Mouse (Mus musculus): ENCODE results near the gene Odf3b. TPM values are rescaled to one million over a fixed set of nuclear protein-coding genes. Genes with fewer than 3 reads are reported as not detected.

The Odf3b gene
- total RNA-seq, 1 experiment, result not detected

- Histone ChIP-seq H3K9ac (ENCODE audit: insufficient read depth, low read depth, low read length, poor library complexity, severe bottlenecking) (no peak overlapping the region), H3K4me1 (ENCODE audit: control insufficient read depth in 2 of 2, insufficient read depth in 2 of 2, low read length in 2 of 2, poor library complexity in 1 of 2) (0 out of 4 replicates have a peak, but pooled peaks cover 0 to 4% of the 10 kb centered on the region in 2 experiments), H3K36me3 (ENCODE audit: control insufficient read depth, insufficient read depth, low read length, poor library complexity, severe bottlenecking) (no peaks in the 10 kb centered on the region), H3K27ac (ENCODE audit: insufficient read depth, low read depth, low read length, poor library complexity, severe bottlenecking) (no peak overlapping the region), H3K9me3 (ENCODE audit: control insufficient read depth, insufficient read depth, low read depth, low read length) (0 out of 2 replicates have a peak, but pooled peaks cover 1% of the 10 kb centered on the region), H3K4me3 (ENCODE audit: insufficient read depth in 1 of 2, low read depth in 1 of 2, low read length in 2 of 2, poor library complexity in 1 of 2, severe bottlenecking in 1 of 2) (peak overlapping the region in 1 of 2 experiments; percentile 68; a peak in 2 of 4 replicates)
- TF ChIP-seq HCFC1 (IDR thresholded peaks at IDR 0.05; ENCODE audit: borderline replicate concordance, insufficient read depth, low read length) (no peak), ZNF384 (IDR thresholded peaks at IDR 0.05; ENCODE audit: low read depth, low read length) (no peak), ZC3H11A (IDR thresholded peaks at IDR 0.05; ENCODE audit: borderline replicate concordance, low read depth, low read length) (no peak), CHD2 (IDR thresholded peaks at IDR 0.05; ENCODE audit: low read depth, low read length) (no peak), MAFK (IDR thresholded peaks at IDR 0.05; ENCODE audit: insufficient read depth, low read depth, low read length) (no peak)
- DNase-seq (ENCODE audit: low read depth, low spot score), result no peak
- in situ Hi-C loops (cut with MboI; ENCODE audit: low sequenced_read_pairs in 2 of 2, unreplicated experiment in 2 of 2), result no loop called here
Observed at GRCm38 (mm10) chr15:89334774-89335537, 44.1 kb downstream of the Odf3b start.

- 0 out of 4 replicates have a peak, but pooled peaks cover 0 to 4% of the 10 kb centered on the region in 2 experiments for H3K4me1 ChIP-seq (ENCODE audit: control insufficient read depth in 2 of 2, insufficient read depth in 2 of 2, low read length in 2 of 2, poor library complexity in 1 of 2)
- no peak within 1 kb of the TSS for H3K9ac ChIP-seq (ENCODE audit: insufficient read depth, low read depth, low read length, poor library complexity, severe bottlenecking)
- no peak within 1 kb of the TSS for H3K27ac ChIP-seq (ENCODE audit: insufficient read depth, low read depth, low read length, poor library complexity, severe bottlenecking)
- no peaks in the 10 kb centered on the region for H3K36me3 ChIP-seq (ENCODE audit: control insufficient read depth, insufficient read depth, low read length, poor library complexity, severe bottlenecking)
- in situ Hi-C loops (cut with MboI; ENCODE audit: low sequenced_read_pairs in 2 of 2, unreplicated experiment in 2 of 2), result no loop called here
- 0 out of 2 replicates have a peak, but pooled peaks cover 1% of the 10 kb centered on the region for H3K9me3 ChIP-seq (ENCODE audit: control insufficient read depth, insufficient read depth, low read depth, low read length)
- no peak for TF ChIP-seq ZNF384 (IDR thresholded peaks at IDR 0.05; ENCODE audit: low read depth, low read length)
- TF ChIP-seq ZC3H11A (IDR thresholded peaks at IDR 0.05; ENCODE audit: borderline replicate concordance, low read depth, low read length), result no peak
- no peak for TF ChIP-seq MAFK (IDR thresholded peaks at IDR 0.05; ENCODE audit: insufficient read depth, low read depth, low read length)
- TF ChIP-seq HCFC1 (IDR thresholded peaks at IDR 0.05; ENCODE audit: borderline replicate concordance, insufficient read depth, low read length), result no peak
- TF ChIP-seq CHD2 (IDR thresholded peaks at IDR 0.05; ENCODE audit: low read depth, low read length), result no peak
- peak within 1 kb of the TSS in 1 of 2 experiments; percentile 68; a peak in 1 of 4 replicates for H3K4me3 ChIP-seq (ENCODE audit: insufficient read depth in 1 of 2, low read depth in 1 of 2, low read length in 2 of 2, poor library complexity in 1 of 2, severe bottlenecking in 1 of 2)
- no peak for DNase-seq (ENCODE audit: low read depth, low spot score)
Observed at GRCm38 (mm10) chr15:89334271-89334670, 44.8 kb downstream of the Odf3b start, which contains the start of gene Miox. TSS of gene Miox (plus strand) at chr15:89334398.

Other genes starting within 250 kb of the Odf3b start
- 8.1 and 10.6 TPM in 2 replicates for gene Mapk12, start 238.6 kb downstream of the Odf3b start, total RNA-seq (2012; rRNA removed)
- gene Mapk11, start 229.7 kb downstream of the Odf3b start, total RNA-seq (2012; rRNA removed), result 6.6 and 12.7 TPM in 2 replicates
- 116 and 178 TPM in 2 replicates for gene Plxnb2, start 198.5 kb downstream of the Odf3b start, total RNA-seq (2012; rRNA removed)
- gene Dennd6b, start 182.8 kb downstream of the Odf3b start, total RNA-seq (2012; rRNA removed), result 14.4 and 24.7 TPM in 2 replicates
- gene Ppp6r2, start 167.7 kb downstream of the Odf3b start, total RNA-seq (2012; rRNA removed), result 8.6 and 9.2 TPM in 2 replicates
- 134 and 169 TPM in 2 replicates for gene Sbf1, start 64.0 kb downstream of the Odf3b start, total RNA-seq (2012; rRNA removed)
- gene Adm2, start 56.6 kb downstream of the Odf3b start, total RNA-seq (2012; rRNA removed), result 4.6 and 7.8 TPM in 2 replicates
- 0.54 TPM in 1 of 2 replicates, not detected in the other for gene Miox, start 44.9 kb downstream of the Odf3b start, total RNA-seq (2012; rRNA removed)
- gene Lmf2, start 23.6 kb downstream of the Odf3b start, total RNA-seq (2012; rRNA removed), result 44.8 and 45.3 TPM in 2 replicates
- gene Ncaph2, start 23.6 kb downstream of the Odf3b start, total RNA-seq (2012; rRNA removed), result 205 and 274 TPM in 2 replicates
- 46.4 and 50.8 TPM in 2 replicates for gene Sco2, start 5.4 kb downstream of the Odf3b start, total RNA-seq (2012; rRNA removed)
- gene Tymp, start 2.2 kb downstream of the Odf3b start, total RNA-seq (2012; rRNA removed), result 0.94 and 1.1 TPM in 2 replicates
- 0.11 and 0.13 TPM in 2 replicates for gene Klhdc7b, start 5.6 kb upstream of the Odf3b start, total RNA-seq (2012; rRNA removed)
- gene Syce3, start 31.2 kb upstream of the Odf3b start, total RNA-seq (2012; rRNA removed), result 4.5 and 12.4 TPM in 2 replicates
- gene Cpt1b, start 46.6 kb upstream of the Odf3b start, total RNA-seq (2012; rRNA removed), result 2.7 and 5.9 TPM in 2 replicates
- gene C730034F03Rik, start 50.3 kb upstream of the Odf3b start, total RNA-seq (2012; rRNA removed), result 1.5 and 2.0 TPM in 2 replicates
- 0.36 TPM in 1 of 2 replicates, not detected in the other for gene Gm44502, start 50.4 kb upstream of the Odf3b start, total RNA-seq (2012; rRNA removed)
- gene Chkb, start 50.6 kb upstream of the Odf3b start, total RNA-seq (2012; rRNA removed), result 29.0 and 42.6 TPM in 2 replicates
- gene Mapk8ip2, start 74.6 kb upstream of the Odf3b start, total RNA-seq (2012; rRNA removed), result 4.6 and 7.8 TPM in 2 replicates
- gene Arsa, start 98.1 kb upstream of the Odf3b start, total RNA-seq (2012; rRNA removed), result 11.7 and 15.2 TPM in 2 replicates
- 6.4 and 6.7 TPM in 2 replicates for gene Shank3, start 120.3 kb upstream of the Odf3b start, total RNA-seq (2012; rRNA removed)
- 0.21 TPM in 1 of 2 replicates, not detected in the other for gene Acr, start 189.0 kb upstream of the Odf3b start, total RNA-seq (2012; rRNA removed)
- 4.1 and 8.3 TPM in 2 replicates for gene Rabl2, start 212.6 kb upstream of the Odf3b start, total RNA-seq (2012; rRNA removed)